Mouse (Mus musculus) lung, embryonic 15.5 days (tissue): ENCODE results near the gene Lrig1. TPM values are rescaled to one million over a fixed set of nuclear protein-coding genes. Genes with fewer than 3 reads are reported as not detected.

Source experiments
- ATAC-seq: fragments of 200-750 bp; cut with Nextera tagmentation; 2 replicates; pipeline ENCODE4 v1.8.0; 2017; ENCODE audit warnings: moderate number of reproducible peaks, borderline replicate concordance; ENCODE audit not compliant: low FRiP score, low TSS enrichment; ENCODE audit errors: extremely low read depth
- H3K27ac ChIP-seq: fragments of 300-500 bp; sonication (generic); 2 replicates; pipeline ENCODE4 v1.5.1; 2015; ENCODE audit warnings: moderate library complexity, mild to moderate bottlenecking, inconsistent platforms
- H3K27me3 ChIP-seq: fragments of 300-500 bp; sonication (generic); 2 replicates; pipeline ENCODE4 v1.6.1; 2015; ENCODE audit warnings: inconsistent platforms
- H3K36me3 ChIP-seq: fragments of 300-500 bp; sonication (generic); 2 replicates; pipeline ENCODE4 v1.6.1; 2015; ENCODE audit warnings: inconsistent platforms
- H3K4me1 ChIP-seq: fragments of 300-500 bp; sonication (generic); 2 replicates; pipeline ENCODE4 v1.6.1; 2015; ENCODE audit warnings: inconsistent platforms
- H3K4me2 ChIP-seq: fragments of 300-500 bp; sonication (generic); 2 replicates; pipeline ENCODE4 v1.6.1; 2015; ENCODE audit warnings: inconsistent platforms, mild to moderate bottlenecking, moderate library complexity
- H3K4me3 ChIP-seq: fragments of 300-500 bp; sonication (generic); 2 replicates; pipeline ENCODE4 v1.5.1; 2015; ENCODE audit warnings: mild to moderate bottlenecking, inconsistent platforms
- H3K9ac ChIP-seq: fragments of 300-500 bp; sonication (generic); 2 replicates; pipeline ENCODE4 v1.6.1; 2015; ENCODE audit warnings: inconsistent platforms
- H3K9me3 ChIP-seq: fragments of 300-500 bp; sonication (generic); 2 replicates; pipeline ENCODE4 v1.6.1; 2016; ENCODE audit warnings: inconsistent platforms
- WGBS: fragments of 180-500 bp; shearing (Covaris S2); methylation state at CpG from one replicate; pipeline ENCODE4 v1.1.7; 2015; 5-methylcytosine and 5-hydroxymethylcytosine counted together
- polyA plus RNA-seq: library from polyadenylated mRNA; unstranded; fragments of >200 nt; fragmentation: Nextera tagmentation; extraction: Ambion mirVana; gene quantifications from 2 replicates; pipeline ENCODE4 v1.2.1, GENCODE M21; 2015

The Lrig1 gene
- polyA plus RNA-seq, 1 experiment from 2014 or later = 9.0 TPM

DNA sequence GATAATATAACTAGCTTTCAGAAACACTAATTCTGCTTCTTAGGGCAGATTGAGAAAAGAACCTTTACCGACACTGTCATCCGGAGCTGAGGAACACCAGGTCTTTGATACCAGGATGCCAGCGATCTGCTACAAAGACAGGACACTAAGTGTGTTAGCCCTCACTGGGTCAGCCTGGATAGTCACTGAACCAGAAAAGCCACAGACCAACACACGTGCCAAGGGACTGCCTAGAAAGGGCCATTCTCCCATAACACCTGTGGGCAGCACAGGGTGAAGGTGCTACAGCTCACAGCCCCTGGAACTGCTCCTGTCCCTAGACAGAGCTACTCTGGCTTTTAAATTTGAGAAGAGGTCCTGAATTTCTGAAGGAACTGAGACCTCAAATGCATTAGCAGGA, 32.8 kb downstream of the Lrig1 start:
- WGBS = 78% methylated on average over 4 of the region's 4 CpGs
- ATAC-seq = no peak
- Histone ChIP-seq H3K4me3 (no peak overlapping the region), H3K4me1 (peaks cover 17% of the 10 kb centered on the region), H3K27me3 (no peaks in the 10 kb centered on the region), H3K9ac (no peak overlapping the region), H3K4me2 (no peak overlapping the region), H3K9me3 (no peaks in the 10 kb centered on the region), H3K27ac (no peak overlapping the region), H3K36me3 (no peaks in the 10 kb centered on the region)

DNA sequence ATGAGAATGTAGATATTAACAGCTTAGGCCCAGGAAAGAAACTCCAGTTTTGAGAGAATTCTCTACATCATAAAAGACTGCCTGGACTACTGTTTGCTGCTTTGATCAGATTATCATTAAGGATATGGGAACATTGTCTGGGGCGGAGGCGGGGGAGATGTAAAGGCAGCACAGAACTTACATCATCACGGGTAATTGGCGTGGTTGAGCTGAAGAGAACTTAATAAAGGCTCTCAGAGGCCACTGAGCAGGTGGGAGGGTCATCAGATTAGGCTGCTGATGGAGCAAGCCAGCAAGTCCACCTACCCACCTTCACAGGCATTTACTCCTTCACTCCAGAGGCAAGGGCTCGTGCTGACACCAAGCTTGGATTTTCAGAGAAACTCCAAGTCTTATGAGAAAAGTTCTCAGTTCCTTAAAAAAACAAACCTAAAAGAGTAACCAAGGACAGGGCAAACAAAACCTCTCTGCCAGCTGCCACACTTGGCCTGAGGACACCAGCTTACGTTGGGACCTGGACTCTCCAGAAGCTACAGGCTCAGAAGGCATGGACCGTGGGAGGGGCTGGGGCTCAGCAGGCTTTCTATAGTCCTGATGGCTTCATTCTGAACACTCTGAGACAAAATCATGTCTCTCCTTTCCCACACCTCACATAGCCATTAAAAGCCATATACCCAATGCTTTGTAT, 33.4 kb downstream of the Lrig1 start:
- Histone ChIP-seq H3K9me3 (no peaks in the 10 kb centered on the region), H3K4me2 (no peak overlapping the region), H3K4me1 (peaks cover 17% of the 10 kb centered on the region), H3K27me3 (no peaks in the 10 kb centered on the region), H3K27ac (no peak overlapping the region), H3K36me3 (no peaks in the 10 kb centered on the region), H3K4me3 (no peak overlapping the region), H3K9ac (no peak overlapping the region)
- ATAC-seq = no peak
- 65% methylated on average over 7 of the region's 7 CpGs for WGBS

DNA sequence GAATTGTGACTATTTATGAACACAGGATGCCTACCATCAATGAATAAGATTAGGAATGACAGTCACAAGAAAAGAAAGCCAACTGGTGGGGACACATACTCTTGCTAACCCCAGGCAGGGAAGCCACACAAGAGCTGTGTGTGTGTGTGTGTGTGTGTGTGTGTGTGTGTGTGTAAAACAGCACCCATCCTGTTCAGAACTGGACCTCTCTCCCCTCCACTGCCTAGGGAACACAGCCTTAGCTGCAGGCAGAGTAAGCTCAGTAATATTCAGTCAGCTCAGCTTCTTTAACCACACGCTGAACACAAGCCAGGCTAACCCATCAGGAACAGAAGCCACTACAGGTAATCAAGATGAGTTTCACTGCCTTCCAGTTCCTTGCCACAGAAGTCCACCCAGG, 34.3 kb downstream of the Lrig1 start:
- WGBS = 70% methylated on average over 1 of the region's 1 CpGs
- Histone ChIP-seq H3K27ac (no peak overlapping the region), H3K9me3 (no peaks in the 10 kb centered on the region), H3K4me1 (peaks cover 17% of the 10 kb centered on the region), H3K27me3 (no peaks in the 10 kb centered on the region), H3K9ac (no peak overlapping the region), H3K36me3 (no peaks in the 10 kb centered on the region), H3K4me3 (no peak overlapping the region), H3K4me2 (no peak overlapping the region)
- ATAC-seq = no peak

DNA sequence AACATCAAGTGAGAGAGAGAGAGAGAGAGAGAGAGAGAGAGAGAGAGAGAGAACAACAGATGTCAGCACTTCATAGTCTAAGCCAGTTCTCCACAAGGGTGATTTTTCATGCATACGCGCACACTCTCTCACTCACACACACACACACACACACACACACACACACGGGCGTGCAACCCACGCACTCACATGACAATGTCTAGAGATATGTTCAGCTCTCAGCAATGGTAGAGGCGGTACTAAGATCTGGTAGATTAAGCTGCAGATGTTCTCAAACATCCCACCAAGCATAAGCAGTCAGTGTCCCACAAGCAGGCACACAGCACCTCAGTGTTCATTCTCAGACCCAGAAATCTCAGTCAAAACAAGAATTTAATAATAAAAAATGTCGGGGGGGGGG, 34.7 kb downstream of the Lrig1 start:
- H3K9ac ChIP-seq = no peak overlapping the region
- H3K27me3 ChIP-seq = no peaks in the 10 kb centered on the region
- no peaks in the 10 kb centered on the region for H3K36me3 ChIP-seq
- ATAC-seq = no peak
- H3K27ac ChIP-seq = no peak overlapping the region
- H3K4me1 ChIP-seq = peaks cover 17% of the 10 kb centered on the region
- 47% methylated on average over 7 of the region's 7 CpGs for WGBS
- no peak overlapping the region for H3K4me2 ChIP-seq
- H3K9me3 ChIP-seq = no peaks in the 10 kb centered on the region
- H3K4me3 ChIP-seq = no peak overlapping the region

DNA sequence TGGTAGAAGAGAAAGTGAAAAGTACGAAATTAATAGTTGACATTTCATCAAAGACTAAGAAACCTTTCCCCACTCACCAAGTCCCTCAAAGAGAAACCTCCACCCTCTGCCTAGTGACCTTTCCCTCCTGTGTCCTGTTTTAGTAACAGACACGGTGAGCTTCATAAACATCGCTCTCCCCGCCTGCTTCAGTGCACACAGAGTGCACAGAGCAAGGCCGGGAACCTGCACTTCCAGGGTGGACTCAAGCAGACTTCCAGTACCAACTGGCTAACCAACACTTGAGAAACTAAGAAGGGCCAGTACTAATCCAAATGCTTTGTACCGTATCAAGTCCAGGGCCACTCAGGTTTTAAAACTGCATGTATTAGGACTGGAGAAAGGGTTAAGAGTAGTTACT, 36.0 kb downstream of the Lrig1 start:
- H3K4me2 ChIP-seq = no peak overlapping the region
- WGBS = 62% methylated on average over 6 of the region's 6 CpGs
- H3K4me1 ChIP-seq = peaks cover 11% of the 10 kb centered on the region
- H3K36me3 ChIP-seq = no peaks in the 10 kb centered on the region
- no peak overlapping the region for H3K4me3 ChIP-seq
- H3K9me3 ChIP-seq = no peaks in the 10 kb centered on the region
- H3K27me3 ChIP-seq = no peaks in the 10 kb centered on the region
- H3K9ac ChIP-seq = no peak overlapping the region
- no peak for ATAC-seq
- no peak overlapping the region for H3K27ac ChIP-seq

DNA sequence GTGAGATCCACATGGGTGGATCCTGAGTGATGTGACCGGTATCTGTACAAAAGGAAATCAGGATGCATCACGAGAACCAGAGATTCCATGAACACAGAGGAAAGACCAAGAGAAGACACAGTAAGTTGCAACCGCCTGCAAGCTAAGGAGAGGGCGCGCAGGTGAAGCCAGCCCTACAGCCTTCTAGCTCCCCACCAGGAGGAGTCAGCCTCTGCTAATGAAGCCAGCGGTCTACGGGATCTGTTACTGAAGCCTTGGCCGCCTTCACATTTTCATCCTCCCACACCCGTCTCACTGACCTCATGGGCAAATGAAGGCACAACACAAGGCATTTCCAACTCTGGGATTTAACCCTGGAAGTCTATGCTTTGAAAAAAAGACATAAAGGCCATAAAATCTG, 38.0 kb downstream of the Lrig1 start:
- no peak overlapping the region for H3K9ac ChIP-seq
- H3K4me3 ChIP-seq = no peak overlapping the region
- H3K27me3 ChIP-seq = no peaks in the 10 kb centered on the region
- 85% methylated on average over 9 of the region's 9 CpGs for WGBS
- ATAC-seq = no peak
- H3K9me3 ChIP-seq = no peaks in the 10 kb centered on the region
- no peaks in the 10 kb centered on the region for H3K4me1 ChIP-seq
- no peak overlapping the region for H3K27ac ChIP-seq
- no peaks in the 10 kb centered on the region for H3K36me3 ChIP-seq
- H3K4me2 ChIP-seq = no peak overlapping the region

DNA sequence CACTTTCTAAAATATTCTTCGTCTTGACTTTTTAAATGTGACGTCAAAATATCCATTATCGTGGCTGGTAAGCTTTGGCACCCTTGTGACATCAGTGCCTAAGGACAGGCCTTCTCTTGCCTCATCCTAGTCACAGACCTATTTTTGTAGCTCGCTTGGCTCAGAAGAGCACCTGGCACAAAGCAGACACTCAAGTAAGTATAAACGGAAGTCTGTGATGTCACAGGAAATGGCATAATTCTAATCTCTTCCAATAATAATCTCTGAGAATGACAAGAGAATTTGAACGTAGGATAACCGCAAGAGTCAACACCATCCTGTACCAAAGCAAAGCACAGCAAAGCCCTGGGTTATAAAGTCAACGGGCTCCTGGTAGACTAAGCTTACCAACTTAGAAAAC, 38.6 kb downstream of the Lrig1 start:
- Histone ChIP-seq H3K27ac (no peak overlapping the region), H3K4me3 (no peak overlapping the region), H3K4me2 (no peak overlapping the region), H3K36me3 (no peaks in the 10 kb centered on the region), H3K9me3 (no peaks in the 10 kb centered on the region), H3K27me3 (no peaks in the 10 kb centered on the region), H3K9ac (no peak overlapping the region), H3K4me1 (no peaks in the 10 kb centered on the region)
- 80% methylated on average over 8 of the region's 8 CpGs for WGBS
- ATAC-seq = no peak

DNA sequence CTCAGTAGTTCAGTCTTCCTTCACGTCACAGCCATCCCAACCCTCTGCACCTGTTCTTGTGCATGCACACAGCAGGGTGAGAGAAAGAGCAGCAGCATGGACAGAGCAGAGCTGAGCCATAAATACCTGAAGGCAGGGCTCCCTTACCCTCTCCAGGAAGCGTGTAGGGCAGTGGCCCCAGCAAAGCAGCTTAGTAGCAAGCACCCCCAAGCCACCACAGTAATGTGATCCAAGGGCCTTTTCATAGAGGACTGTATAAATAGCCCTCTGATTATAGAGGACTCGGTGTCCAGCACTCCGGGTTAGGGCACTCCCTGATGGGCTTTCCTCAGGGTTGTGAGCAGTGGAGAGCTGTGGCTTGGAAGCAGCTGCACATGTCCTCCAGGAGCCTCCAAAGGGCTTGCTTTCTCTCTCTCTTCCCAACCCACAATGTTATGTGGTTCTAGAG, 40.0 kb downstream of the Lrig1 start:
- Histone ChIP-seq H3K4me2 (no peak overlapping the region), H3K27me3 (no peaks in the 10 kb centered on the region), H3K36me3 (no peaks in the 10 kb centered on the region), H3K9ac (no peak overlapping the region), H3K4me1 (peaks cover 8% of the 10 kb centered on the region; the same call in 1 of the 2 replicates), H3K27ac (no peak overlapping the region), H3K9me3 (no peaks in the 10 kb centered on the region), H3K4me3 (no peak overlapping the region)
- no peak for ATAC-seq
- 64% methylated on average over 4 of the region's 4 CpGs for WGBS

DNA sequence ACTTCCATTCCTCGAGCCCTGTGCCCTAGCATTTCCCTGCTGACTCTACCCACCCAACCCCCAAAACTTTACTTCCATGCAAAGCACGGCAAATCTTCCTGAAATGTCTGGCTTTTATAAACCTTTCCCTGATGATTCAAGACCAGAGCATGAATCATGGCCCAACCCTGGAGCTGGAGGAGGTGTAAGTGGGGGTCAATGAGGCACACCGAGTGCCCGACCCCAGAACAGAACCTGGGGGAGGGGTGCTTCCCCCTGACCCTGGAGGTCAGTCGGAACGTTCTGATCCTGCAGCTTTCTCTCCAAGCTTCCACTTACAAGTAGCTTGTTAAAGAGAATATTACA, 41.9 kb downstream of the Lrig1 start:
- 46% methylated on average over 6 of the region's 6 CpGs for WGBS
- peaks cover 16% of the 10 kb centered on the region; the same call in 1 of the 2 replicates for H3K4me1 ChIP-seq
- H3K36me3 ChIP-seq = no peaks in the 10 kb centered on the region
- H3K4me3 ChIP-seq = no peak overlapping the region
- no peaks in the 10 kb centered on the region for H3K27me3 ChIP-seq
- no peak for ATAC-seq
- no peaks in the 10 kb centered on the region for H3K9me3 ChIP-seq
- H3K4me2 ChIP-seq = no peak overlapping the region
- no peak overlapping the region for H3K27ac ChIP-seq
- H3K9ac ChIP-seq = no peak overlapping the region

DNA sequence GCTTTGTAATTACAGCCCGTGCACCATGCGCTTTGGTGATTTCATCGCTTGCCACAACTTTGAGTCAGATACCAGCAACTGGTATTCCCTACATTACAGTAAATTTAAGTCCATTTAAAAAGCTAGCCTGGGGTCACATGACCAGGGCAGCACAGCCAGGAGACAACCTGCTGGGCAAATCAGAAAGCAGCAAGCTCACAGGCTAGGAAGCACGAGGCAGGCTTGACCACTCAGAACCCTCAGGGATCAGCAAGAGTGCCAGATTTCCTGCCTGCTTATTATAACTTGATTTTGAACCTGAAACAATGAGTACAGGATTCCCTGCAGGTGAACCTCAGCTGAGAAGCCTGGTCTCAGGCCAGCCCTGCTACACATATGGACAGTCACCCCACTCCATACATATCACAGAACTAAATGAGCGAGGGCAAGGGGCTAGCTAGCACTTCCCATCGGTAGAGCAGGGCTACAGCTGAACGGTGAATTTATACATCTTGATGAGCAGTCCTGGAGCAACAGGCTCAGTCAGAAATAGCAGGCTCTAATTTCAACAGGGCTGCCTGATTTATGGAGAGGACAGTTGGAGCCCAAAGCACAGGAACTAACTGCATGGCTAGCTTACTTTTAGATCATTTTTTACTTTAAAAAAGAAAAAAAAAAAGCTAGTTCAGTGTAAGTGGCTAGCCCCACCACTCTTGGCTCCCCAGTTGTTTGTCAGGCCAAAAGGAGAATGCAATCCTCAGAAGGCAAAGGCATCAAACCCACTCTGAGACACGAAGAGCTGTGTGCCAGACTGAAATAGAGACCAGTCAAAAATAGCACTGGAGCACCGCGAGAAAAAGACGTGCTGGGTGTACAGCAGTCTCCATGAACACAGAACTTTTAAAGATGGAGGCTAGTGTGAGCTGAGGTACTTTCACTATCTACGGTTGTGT, 42.5 kb downstream of the Lrig1 start:
- H3K4me3 ChIP-seq = no peak overlapping the region
- 73% methylated on average over 12 of the region's 12 CpGs for WGBS
- no peaks in the 10 kb centered on the region for H3K27me3 ChIP-seq
- H3K9ac ChIP-seq = no peak overlapping the region
- H3K9me3 ChIP-seq = no peaks in the 10 kb centered on the region
- no peak overlapping the region for H3K27ac ChIP-seq
- ATAC-seq = no peak
- H3K4me2 ChIP-seq = no peak overlapping the region
- H3K36me3 ChIP-seq = no peaks in the 10 kb centered on the region
- H3K4me1 ChIP-seq = peaks cover 23% of the 10 kb centered on the region; the same call in 1 of the 2 replicates

DNA sequence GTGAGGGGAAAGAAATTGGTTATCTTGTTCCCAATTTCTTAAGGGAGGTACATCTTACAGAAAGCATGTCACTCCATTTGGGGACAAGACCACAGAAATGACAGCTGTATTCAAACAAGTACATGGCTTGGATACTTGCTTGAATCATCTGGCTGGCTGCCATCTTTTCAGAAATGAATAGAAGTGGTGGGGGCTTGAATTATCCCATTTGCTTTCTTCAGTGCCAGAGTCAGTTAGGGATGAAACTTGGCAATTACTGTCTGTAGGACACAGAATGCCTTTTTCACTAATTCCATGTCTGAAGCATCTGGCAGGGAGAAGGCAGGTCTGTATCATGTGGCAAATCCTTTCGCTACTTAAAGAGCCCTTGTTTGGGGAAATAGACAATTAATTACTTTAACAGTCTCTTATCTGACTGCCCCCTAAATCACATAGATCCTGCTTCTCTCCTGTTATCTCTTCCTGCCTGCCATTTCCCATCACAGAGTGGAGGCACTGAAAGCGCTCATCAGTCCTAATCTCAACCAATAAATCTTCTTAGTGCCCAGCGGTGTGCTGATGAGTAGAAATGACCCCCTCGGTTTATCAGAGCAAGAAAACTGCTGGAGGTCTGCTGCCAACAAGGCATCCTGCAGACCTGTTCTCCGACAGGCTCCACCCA, 44.0 kb downstream of the Lrig1 start:
- Histone ChIP-seq H3K4me2 (no peak overlapping the region), H3K9ac (no peak overlapping the region), H3K9me3 (no peaks in the 10 kb centered on the region), H3K4me1 (peaks cover 26% of the 10 kb centered on the region; the same call in 1 of the 2 replicates), H3K36me3 (no peaks in the 10 kb centered on the region), H3K27ac (no peak overlapping the region), H3K27me3 (no peaks in the 10 kb centered on the region), H3K4me3 (no peak overlapping the region)
- no peak for ATAC-seq
- 44% methylated on average over 5 of the region's 5 CpGs for WGBS
